Mouse (Mus musculus) inflammation-experienced regulatory T-cells, adult 6 months (primary cell): ENCODE results near the gene 1810049J17Rik. TPM values are rescaled to one million over a fixed set of nuclear protein-coding genes. Genes with fewer than 3 reads are reported as not detected.
A peak's percentile ranks its signal among the peaks of the same experiment; 100 is the strongest.

Source experiments
- ATAC-seq: one replicate; pipeline ENCODE4 v1.8.0; 2017
- polyA plus RNA-seq, 3 experiments: library from polyadenylated mRNA; unstranded; fragments of 100-300 nt; shearing (Covaris generic); gene quantifications; one replicate each; pipeline ENCODE4 v1.2.1; 2017

Gene 1810049J17Rik
- polyA plus RNA-seq, 3 experiments from 2014 or later, result not detected

DNA sequence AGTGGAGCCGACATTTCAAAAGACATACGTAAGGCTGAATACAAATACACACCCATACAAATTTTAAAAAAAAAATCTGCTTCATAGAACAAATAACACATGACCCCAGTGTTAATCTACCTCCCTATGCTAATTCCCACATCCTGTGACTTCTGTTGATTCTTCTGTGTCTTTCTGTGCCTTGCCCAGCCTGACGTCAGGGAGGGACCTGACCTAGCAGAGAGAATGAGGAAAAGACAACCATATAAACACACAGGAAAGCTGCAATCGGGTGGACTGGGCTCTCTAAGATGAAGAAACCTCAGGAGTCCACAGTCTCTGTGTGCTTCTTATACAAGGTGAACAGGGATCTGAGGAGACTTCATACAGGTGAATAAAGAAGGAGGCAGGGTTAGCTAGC, 14.6 kb downstream of the 1810049J17Rik start:
- ATAC-seq, result no peak

DNA sequence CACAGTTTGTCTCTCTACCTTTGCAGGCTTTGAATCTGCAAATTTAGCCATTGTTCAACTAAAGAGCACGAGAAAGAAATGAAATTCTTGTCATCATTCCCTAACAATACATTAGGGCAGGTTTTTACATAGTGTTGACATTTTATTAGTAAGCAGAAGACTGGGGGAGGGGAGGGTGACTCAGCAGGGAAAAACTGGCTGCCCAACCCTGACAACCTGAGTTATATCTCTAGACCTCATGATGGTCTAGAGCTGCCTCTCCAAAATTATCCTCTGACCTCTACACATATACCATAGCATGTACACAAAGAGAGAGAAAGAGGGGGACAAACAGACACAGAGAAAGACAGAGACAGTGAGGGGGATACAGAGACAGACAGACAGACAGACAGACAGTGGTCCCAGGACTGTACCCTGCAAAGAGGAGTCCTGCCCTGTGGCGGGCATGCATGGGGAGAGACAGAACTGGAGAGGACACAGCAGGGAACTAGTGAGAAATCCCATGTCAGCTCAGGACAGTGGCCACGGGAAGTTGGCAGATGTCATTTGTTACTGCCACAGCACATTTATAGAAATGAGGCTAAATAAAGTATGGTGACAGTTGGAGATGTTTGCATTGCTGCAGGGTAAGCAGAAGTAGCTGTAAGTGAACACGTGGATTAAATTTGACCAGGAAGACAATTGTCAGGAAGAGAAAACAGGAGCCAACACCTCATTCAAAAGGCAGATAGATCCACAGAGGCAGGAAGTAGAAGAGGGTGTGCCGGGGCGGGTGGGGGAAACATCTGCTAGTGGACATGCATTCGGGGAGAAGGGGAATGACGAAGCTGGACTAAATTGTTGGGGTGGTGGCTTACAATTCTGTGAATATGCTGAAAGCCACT, 15.3 kb downstream of the 1810049J17Rik start:
- no peak for ATAC-seq

DNA sequence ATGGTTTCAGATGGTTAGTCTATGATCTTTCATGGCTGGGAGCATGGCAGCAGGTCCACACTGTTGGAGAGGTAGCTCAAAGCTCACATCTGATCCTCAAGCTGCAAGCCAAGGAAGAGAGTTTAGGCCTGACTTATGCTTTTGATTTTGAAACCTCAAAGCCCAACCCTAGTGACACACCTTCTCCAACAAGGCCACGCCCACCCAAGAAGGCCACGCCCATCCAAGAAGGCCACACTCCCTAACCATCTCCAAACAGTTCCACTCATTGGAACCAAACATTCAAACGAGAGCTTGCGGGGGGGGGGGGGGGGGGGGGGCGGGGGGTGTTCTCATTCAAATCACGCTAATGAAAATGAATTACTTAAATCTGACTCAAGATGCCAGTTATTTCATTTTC, 19.9 kb downstream of the 1810049J17Rik start:
- no peak for ATAC-seq

DNA sequence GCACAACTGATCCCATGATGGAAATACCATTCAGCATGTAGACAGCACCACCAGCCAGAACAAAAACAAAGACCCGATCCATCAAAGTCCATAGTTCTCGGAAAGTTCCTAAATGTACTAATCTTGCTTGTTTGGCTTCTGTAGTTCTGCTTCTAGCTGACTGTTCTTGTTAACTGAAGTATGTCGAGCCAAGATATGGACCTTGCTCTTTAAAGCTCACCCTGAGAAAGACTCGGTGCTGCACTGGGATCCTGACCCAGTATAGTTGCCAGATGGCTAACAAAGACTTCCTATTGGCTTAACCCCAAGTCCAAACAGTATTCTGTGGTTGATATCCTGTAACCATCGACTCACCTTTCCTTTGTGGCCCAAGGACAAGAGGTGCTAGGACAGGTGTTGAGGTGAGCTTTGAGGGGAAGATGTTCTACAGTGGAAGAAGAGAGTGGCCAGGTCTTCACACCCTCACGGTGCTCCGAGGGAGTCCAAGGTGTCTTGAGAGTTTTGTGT, 23.4 kb downstream of the 1810049J17Rik start:
- no peak for ATAC-seq

DNA sequence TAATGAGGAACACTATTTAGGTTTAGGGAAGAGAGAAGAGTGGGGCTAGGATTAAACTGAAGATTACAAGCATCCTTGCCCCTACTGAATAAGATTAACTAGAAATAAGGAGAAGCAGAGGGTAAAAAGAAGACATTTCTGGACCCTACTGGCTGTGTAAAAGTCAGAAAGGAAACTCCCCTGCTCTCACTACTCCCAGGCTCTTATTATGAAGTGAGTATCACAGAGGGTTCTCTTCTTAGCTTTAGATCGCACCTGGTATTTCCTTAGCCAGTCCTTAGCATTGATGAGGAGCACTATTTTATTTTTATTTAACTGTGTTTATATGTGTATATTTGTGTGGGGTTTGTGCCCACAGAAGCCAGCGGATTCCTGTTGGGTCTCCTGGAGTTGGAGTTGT, 25.5 kb downstream of the 1810049J17Rik start:
- ATAC-seq, result peak; percentile 79

DNA sequence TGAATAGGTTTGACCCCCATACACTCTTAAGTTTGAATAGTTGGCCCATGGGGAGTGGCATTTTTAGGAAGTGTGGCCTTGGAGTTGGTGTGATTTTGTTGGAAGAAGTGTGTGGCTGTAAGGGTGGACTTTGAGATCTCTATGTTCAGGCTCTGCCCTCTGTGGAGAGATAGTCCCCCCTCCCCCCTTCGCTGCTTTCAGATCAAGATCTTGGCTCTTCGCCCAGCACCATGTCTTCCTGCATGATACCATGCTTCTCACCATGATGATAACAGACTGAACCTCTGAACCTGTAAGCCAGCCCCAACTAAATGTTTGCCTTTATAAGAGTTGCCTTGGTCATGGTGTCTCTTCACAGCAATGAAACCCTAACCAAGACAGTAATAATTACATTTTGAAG, 29.9 kb downstream of the 1810049J17Rik start:
- ATAC-seq, result no peak

DNA sequence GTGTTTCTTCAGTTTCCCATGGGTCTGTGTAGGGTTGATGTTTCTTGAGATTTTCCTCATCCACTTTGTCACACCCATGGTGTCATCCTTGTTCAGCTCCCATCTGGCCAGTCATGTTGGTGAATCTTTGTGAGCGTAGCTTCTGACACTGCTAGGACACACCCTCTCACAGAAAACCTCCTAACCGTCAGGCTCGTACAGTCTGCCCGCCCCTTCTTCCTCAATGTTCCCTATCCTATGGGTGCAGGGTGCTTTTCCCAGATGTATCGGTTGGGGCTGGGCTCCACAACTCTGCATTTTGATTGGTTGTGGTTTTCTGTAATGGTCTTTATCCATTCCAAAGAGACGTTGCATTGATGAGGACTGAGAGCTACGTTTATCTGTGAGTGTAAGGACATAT, 31.4 kb downstream of the 1810049J17Rik start:
- ATAC-seq, result no peak

DNA sequence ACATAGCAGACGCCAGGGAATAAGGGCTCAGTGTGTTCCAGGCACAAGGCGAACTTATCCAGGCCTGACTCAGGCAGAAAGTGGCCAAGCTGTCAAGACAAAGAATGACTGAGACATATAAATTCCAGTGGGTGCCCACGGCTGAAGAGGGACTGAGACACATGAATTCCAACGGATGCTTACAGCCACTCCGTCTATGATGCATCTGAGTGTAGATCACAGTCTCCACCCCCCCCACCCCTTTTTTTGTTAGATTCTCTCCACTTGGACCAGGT, 36.2 kb downstream of the 1810049J17Rik start:
- ATAC-seq, result peak; percentile 26

DNA sequence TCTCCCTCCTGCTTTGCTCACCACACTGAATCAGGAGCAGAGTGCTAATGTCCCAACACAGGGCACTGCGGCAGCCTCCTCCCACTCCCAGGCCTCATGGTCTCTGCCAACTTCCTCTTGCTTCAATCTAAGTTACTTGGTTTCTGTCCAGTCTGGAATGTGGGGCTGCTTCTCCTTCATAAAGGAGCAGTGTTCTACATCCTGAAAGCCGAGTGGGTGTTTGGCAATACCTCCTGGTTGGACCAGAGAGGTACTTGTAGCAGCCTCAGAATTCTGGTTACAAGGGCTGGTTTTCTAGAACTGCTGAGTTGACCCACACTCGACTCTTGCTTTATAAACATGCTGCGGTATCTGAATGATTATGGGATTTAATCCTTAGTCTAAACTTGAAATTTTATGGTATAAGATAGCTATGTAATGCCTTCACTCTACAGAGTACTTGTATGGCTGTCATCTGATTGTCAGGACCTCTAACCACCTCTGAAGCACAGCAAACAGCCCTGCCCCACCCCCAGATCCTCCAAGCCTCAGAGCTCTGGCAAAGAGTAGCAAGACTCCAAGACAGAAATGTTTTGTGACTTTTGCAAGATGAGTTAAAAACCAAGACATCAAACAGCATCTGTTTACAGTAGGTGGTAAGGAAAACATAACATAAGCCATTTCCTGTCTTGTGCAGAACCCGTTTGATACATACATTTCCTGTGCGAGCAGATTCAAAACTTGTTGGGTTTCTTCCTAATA, 36.7 kb downstream of the 1810049J17Rik start:
- ATAC-seq, result peak; percentile 81

DNA sequence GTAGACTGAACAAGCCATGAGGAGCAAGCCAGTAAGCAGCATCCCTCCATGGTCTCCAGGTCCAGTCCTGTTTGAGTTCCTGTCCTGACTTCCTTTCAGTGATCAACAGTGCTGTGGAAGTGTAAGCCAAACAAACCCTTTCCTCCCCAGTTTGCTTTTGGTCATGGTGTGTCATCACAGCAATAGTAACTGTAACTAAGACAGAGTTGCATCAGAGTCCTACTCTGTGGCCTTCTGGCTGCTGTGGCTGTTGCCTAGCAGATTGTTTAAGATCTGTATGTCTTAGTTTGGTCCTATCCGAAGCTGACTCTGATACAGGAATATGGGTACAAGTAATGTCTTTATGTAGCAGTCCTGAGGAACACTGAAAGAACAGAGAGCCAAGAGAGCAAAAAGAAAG, 41.9 kb downstream of the 1810049J17Rik start:
- ATAC-seq, result no peak

DNA sequence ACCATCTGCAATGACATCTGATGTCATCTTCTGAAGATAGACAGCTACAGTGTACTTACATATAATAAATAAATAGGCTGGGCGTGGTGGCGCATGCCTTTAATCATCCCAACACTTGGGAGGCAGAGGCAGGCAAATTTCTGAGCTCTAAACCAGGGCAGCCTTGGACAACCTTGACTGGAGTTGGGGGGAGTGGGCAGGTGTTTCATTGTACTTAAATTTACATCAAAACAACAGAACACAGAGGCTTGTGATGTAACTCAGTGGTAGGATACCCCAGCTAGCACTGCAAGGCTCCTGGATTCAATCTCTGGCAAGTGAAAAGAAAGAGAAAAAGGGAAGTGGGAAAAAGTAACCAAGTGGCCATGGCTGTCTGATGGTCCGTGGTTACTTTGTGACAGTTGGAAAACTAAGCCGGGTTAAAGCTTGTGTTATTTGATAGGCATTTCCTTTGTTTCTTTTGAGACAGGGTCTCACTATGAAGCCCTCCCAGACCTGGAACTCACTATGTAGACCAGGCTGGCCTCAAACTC, 46.5 kb downstream of the 1810049J17Rik start:
- ATAC-seq, result no peak

DNA sequence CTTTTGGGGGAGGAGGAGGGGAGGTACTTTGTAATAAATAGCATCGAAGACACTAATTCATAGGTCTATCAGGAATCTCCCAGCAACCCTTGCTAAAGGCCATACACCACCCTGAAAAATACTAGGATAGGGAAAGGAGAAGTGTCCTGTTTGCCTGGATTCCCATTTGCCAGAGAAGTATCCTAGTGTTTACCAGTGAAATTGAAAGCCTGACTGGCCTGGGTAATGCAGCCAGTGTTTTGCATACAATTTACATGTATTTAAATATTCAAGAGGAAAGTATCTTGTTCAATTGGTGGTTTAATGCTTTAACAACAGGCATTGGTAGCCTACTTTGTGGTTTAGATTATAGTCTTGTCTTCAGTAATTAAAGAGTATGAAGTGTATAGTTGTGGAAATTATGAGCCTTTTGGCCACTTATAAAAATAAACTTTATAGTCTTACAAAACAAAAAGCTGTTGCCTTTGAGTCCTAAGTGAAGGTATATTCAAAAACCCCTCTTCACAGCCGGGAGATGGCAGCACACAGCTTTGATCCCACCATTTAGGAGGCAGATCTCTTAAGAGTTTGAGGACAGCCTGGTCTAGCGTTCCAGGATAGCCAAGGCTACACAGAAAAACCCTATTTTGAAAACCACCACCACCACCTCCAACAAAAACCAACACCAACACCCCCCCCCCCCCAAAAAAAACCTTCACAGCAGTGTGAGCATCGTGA, 47.5 kb downstream of the 1810049J17Rik start:
- ATAC-seq, result peak; percentile 37

DNA sequence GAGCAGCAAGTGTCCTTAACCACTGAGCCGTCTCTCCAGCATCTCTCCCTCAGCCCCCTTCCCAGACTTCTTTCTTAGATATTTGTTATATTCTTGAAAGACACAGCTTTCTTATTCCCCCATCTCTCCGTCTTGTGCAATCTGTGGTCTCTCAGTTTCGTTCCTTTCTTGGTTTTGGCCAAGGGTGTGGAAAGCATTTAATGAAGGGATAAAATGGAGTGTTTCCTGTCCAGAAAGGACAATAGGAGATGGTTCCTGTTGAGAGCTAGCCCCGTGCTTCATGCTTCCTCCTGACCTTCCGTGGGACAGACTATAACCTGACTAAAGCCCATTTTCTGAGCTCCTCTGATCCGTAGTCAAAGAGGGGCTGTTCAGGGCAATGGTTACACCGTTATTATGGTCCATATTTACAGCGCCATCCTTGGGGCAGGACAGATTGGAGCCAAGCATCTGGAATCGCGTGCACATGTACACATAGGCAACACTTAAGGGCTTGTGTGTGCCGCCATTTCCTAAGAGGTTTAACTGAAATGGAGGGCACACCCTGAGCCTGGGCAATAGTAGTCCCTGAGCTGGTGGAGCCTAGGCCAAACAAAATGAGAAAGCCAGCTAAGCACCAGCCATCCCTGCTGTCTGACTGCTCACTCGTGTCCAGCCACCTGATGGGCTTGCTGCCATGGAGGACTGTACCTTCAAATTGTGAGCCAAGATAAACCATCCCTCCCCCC, 48.2 kb downstream of the 1810049J17Rik start:
- no peak for ATAC-seq

Other genes with a start within 250 kb of the 1810049J17Rik start
- gene Zfr, start 204.1 kb downstream of the 1810049J17Rik start, polyA plus RNA-seq, result 100 to 1,000 TPM; 159 to 229 (median 184) TPM
- 10 to 100 TPM; 22.2 to 26.2 (median 25.0) TPM for gene Mtmr12, start 116.9 kb downstream of the 1810049J17Rik start, polyA plus RNA-seq
- 10 to 100 TPM; 29.6 to 31.6 (median 31.4) TPM for gene Golph3, start 449 bp downstream of the 1810049J17Rik start, polyA plus RNA-seq